Mouse (Mus musculus) forebrain, postnatal 0 days (tissue): Measurements from ENCODE around the gene Nfia. TPM values are rescaled to one million over a fixed set of nuclear protein-coding genes. Genes with fewer than 3 reads are reported as not detected.

Experiments used
- ATAC-seq: fragments of 200-750 bp; cut with Nextera tagmentation; 2 replicates; pipeline ENCODE4 v1.8.0; 2017; ENCODE audit warnings: mild to moderate bottlenecking, moderate library complexity
- DNase-seq: peaks from one replicate; pipeline ENCODE4 v3.0.0-alpha.2; 2015
- H3K27ac ChIP-seq: fragments of 300-500 bp; sonication (generic); 2 replicates; pipeline ENCODE4 v1.5.1; 2014; ENCODE audit warnings: low read depth, mild to moderate bottlenecking, antibody characterized with exemption, low read length, moderate library complexity, mixed read lengths
- H3K27me3 ChIP-seq: fragments of 300-500 bp; sonication (generic); 2 replicates; pipeline ENCODE4 v1.6.1; 2014; ENCODE audit warnings: mild to moderate bottlenecking, low read length, mixed read lengths; ENCODE audit not compliant: insufficient read depth
- H3K36me3 ChIP-seq: fragments of 300-500 bp; sonication (generic); 2 replicates; pipeline ENCODE4 v1.6.1; 2014; ENCODE audit warnings: mild to moderate bottlenecking, moderate library complexity; ENCODE audit not compliant: insufficient read depth
- H3K4me1 ChIP-seq: fragments of 300-500 bp; sonication (generic); 2 replicates; pipeline ENCODE4 v1.6.1; 2014; ENCODE audit warnings: antibody characterized with exemption; ENCODE audit not compliant: insufficient read depth
- H3K4me2 ChIP-seq: fragments of 300-500 bp; sonication (generic); 2 replicates; pipeline ENCODE4 v1.6.1; 2014; ENCODE audit warnings: low read depth, mild to moderate bottlenecking, moderate library complexity
- H3K4me3 ChIP-seq: fragments of 300-500 bp; sonication (generic); 2 replicates; pipeline ENCODE4 v1.5.1; 2014; ENCODE audit warnings: low read depth, low read length, mixed read lengths
- H3K9ac ChIP-seq: fragments of 300-500 bp; sonication (generic); 2 replicates; pipeline ENCODE4 v1.6.1; 2014; ENCODE audit warnings: mild to moderate bottlenecking
- H3K9me3 ChIP-seq: fragments of 300-500 bp; sonication (generic); 2 replicates; pipeline ENCODE4 v1.6.1; 2016; ENCODE audit warnings: low read length
- CTCF ChIP-seq: sonication (generic); IDR thresholded peaks from 2 replicates; pipeline ENCODE4 v1.5.1; 2016; ENCODE audit warnings: antibody characterized with exemption, control low read depth, low read depth
- WGBS: fragments of 180-500 bp; shearing (Covaris S2); extraction: QIAGEN DNeasy Blood & Tissue Kit; methylation state at CpG from one replicate; pipeline ENCODE4 v1.1.7; 2014; 5-methylcytosine and 5-hydroxymethylcytosine counted together
- polyA plus RNA-seq: library from polyadenylated mRNA; unstranded; fragments of >200 nt; fragmentation: Nextera tagmentation; extraction: Ambion mirVana; gene quantifications from 2 replicates; pipeline ENCODE4 v1.2.1, GENCODE M21; 2015
- total RNA-seq: library from RNA; depleted of rRNA; stranded (reverse); fragments of >200 nt; gene quantifications from 2 replicates; pipeline ENCODE4 v1.2.3, GENCODE M21; 2014

Gene Nfia
- total and polyA plus RNA-seq, 2 experiments from 2014 or later: 44.1 to 57.5 TPM

DNA sequence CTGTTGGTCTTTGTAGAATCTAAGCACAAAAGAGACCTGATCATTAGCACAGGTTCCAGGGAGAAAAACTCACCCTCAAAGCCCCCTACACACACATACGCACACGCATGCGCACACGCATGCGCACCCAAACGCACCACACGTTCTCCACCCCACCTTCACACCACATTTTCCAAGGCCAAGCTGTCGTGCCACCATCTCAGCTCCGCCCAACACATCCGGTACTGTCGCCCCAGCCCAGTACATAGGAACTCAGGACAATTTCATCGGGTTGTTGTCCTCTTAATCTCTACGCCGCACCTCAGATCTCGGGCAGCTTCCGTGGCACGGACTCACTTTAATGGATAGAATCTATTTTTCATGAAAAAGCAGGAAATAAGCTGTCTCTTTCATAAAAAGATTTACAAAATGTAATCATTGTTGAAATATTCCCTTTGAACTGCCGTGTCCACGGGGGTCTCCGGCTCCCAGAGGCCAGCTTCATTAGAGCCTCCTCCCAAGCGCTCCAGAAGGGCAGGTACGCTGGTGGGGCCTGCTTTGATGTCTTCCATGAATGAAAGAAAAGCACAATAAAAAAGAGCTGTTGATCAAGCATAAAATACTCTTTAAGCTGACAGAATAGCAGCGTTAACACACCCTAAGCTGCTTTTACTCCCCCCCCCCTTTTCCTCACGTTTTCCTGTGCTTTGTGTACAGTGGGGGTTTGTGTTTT, 330.2 kb downstream of the Nfia start:
- Histone ChIP-seq H3K4me1 (peaks cover 13% of the 10 kb centered on the region; the same call in 1 of the 2 replicates), H3K27me3 (no peaks in the 10 kb centered on the region), H3K4me3 (peak overlapping the region; percentile 27), H3K9me3 (no peaks in the 10 kb centered on the region), H3K27ac (peak overlapping the region; percentile 66), H3K4me2 (peak overlapping the region; percentile 42), H3K9ac (peak overlapping the region; percentile 6), H3K36me3 (no peaks in the 10 kb centered on the region)
- 21% methylated on average over 24 of the region's 24 CpGs for WGBS
- ATAC-seq: peak; percentile 87
- peak; percentile 86 for DNase-seq
- no peak for TF ChIP-seq CTCF

DNA sequence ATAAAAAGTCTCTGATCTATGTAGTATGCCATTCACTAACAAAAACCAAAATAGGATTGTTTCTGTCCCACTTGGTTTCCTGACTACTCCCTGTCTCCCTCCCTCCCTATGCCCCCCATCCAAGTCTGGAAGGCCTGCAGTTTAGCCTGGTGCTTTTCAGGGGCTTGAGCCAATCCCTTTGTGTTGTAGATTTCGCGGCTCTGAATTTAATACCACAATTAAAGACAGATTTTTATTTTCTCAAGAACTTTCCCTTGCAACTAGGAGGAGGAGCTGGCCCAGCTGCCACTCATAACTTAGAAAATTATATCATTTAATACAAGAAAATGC, 330.8 kb downstream of the Nfia start:
- Histone ChIP-seq H3K27me3 (no peaks in the 10 kb centered on the region), H3K9ac (peak overlapping the region; percentile 6), H3K4me2 (peak overlapping the region; percentile 42), H3K36me3 (no peaks in the 10 kb centered on the region), H3K4me1 (peaks cover 13% of the 10 kb centered on the region; the same call in 1 of the 2 replicates), H3K27ac (peak overlapping the region; percentile 66), H3K4me3 (no peak overlapping the region), H3K9me3 (no peaks in the 10 kb centered on the region)
- no peak for DNase-seq
- peak; percentile 3; the same call in 1 of the 2 replicates for ATAC-seq
- 12% methylated on average over 2 of the region's 2 CpGs for WGBS
- TF ChIP-seq CTCF: no peak

DNA sequence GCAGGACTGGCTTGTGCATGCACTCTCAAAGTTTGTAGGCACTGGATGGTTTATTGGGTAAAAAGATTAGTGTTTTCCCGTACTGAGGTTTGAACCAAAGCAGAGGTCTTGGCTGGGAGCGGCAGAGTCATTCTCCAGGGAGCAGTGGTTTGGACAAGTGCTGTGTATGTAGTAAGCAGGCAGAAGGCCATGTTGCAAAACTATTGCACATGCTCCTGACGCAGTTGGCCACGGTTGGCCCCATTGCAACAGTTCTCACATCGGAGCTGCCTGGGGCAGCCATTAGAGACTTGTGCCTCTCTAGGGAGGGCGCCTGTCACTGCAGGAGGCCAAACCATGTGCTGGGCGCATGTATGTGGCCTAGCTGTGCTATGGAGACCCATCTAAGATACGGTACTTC, 331.6 kb downstream of the Nfia start:
- ATAC-seq: no peak
- H3K36me3 ChIP-seq: no peaks in the 10 kb centered on the region
- WGBS: 72% methylated on average over 8 of the region's 8 CpGs
- TF ChIP-seq CTCF: no peak
- no peaks in the 10 kb centered on the region for H3K27me3 ChIP-seq
- no peak overlapping the region for H3K9ac ChIP-seq
- DNase-seq: no peak
- H3K4me3 ChIP-seq: no peak overlapping the region
- no peak overlapping the region for H3K27ac ChIP-seq
- H3K4me2 ChIP-seq: no peak overlapping the region
- peaks cover 17% of the 10 kb centered on the region for H3K4me1 ChIP-seq
- no peaks in the 10 kb centered on the region for H3K9me3 ChIP-seq

DNA sequence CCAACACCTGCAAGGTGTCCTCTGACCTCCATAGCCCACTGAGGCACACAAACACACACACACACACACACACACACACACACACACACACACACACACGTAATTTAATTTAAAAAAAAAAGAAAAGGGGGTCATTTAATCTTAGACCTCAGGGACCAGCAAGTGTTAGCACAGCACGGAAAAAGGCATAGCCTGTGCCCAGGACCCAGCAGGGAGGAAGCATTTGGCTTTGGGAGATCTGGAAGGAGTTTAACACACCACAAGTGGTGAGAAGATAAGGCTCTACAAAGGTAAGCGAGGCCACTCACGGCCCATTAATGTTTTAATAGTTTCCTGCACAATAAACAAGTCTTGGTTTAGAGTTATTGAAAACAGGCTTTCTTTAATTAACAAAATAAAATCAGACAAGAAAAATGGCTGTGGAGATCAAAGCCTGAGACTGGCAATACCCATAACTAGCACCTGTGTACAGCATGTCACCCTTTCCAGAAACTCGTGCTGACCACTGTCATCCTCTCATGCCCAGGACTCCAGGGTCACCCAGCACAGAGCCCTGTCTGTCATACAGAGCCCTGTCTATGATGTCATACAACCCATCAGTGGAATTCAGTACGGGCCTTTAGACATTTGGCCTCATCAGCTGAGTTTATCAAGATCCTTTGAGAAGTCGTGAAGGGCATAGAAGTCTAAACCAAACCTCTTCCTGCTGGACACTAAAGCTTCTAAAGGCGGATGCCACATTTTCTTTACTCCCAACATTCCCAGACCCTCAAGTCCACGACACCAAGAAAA, 332.6 kb downstream of the Nfia start:
- Histone ChIP-seq H3K9me3 (no peaks in the 10 kb centered on the region), H3K27ac (no peak overlapping the region), H3K36me3 (no peaks in the 10 kb centered on the region), H3K27me3 (no peaks in the 10 kb centered on the region), H3K4me2 (no peak overlapping the region), H3K9ac (no peak overlapping the region), H3K4me1 (peaks cover 17% of the 10 kb centered on the region), H3K4me3 (no peak overlapping the region)
- DNase-seq: no peak
- TF ChIP-seq CTCF: no peak
- 64% methylated on average over 9 of the region's 9 CpGs for WGBS
- ATAC-seq: no peak

DNA sequence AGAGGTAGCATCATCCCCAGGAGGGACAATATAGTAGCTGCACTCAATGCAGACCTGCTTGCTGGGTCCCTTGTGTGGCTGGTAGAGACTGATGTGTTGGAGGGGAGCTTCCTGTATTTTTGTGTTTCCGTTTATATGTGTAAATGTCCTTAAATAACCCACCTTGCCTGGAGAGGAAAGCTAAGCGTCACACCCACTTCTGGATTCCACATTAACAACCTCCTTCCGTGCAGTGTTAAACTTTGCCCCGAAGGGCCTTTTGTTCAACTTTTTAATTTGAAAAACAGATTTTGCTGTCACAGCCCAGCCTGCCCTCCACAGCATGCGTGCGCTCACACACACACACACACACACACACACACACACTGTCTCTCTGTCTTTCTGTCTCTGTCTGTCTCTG, 333.4 kb downstream of the Nfia start:
- Histone ChIP-seq H3K27me3 (no peaks in the 10 kb centered on the region), H3K4me2 (no peak overlapping the region), H3K27ac (0 out of 2 replicates have a peak overlapping the region, but pooled peaks have one; percentile 21), H3K36me3 (no peaks in the 10 kb centered on the region), H3K4me3 (no peak overlapping the region), H3K4me1 (peaks cover 17% of the 10 kb centered on the region), H3K9ac (no peak overlapping the region), H3K9me3 (no peaks in the 10 kb centered on the region)
- ATAC-seq (no peak), DNase-seq (no peak)
- WGBS: 50% methylated on average over 6 of the region's 6 CpGs
- no peak for TF ChIP-seq CTCF

DNA sequence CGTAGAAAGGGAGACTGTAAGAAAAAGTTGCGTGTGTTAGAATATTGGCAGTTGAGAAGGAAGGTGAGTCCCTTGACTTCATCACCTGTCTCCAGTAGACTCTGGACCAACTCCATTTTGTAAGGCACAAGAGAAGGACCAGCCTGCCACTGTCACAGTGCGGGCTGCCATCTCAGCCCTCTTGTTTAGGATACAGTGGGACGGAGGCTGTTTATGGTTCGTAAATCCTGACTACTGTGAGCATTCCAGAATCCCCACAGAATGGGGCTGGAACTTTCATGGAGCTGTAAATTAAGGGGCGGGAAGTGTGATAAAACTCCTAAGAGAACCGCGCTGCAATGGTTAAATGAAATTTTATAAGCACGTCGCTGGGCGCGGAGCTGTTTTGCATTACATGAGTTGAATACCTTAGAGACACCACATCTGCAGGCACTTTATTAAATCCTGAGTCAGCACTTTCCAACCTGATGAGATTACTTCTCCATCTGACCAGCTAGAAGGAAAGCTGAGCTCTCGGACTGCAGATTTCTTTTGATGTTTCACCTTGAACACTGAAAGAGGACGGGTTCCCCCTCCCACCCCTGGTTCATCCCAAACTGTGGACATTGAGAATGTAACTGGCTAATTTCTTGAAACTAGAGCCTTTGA, 334.0 kb downstream of the Nfia start:
- Histone ChIP-seq H3K4me1 (peaks cover 17% of the 10 kb centered on the region), H3K36me3 (no peaks in the 10 kb centered on the region), H3K4me3 (no peak overlapping the region), H3K27ac (0 out of 2 replicates have a peak overlapping the region, but pooled peaks have one; percentile 21), H3K4me2 (no peak overlapping the region), H3K9me3 (no peaks in the 10 kb centered on the region), H3K27me3 (no peaks in the 10 kb centered on the region), H3K9ac (no peak overlapping the region)
- no peak for DNase-seq
- ATAC-seq: no peak
- TF ChIP-seq CTCF: no peak
- 25% methylated on average over 14 of the region's 14 CpGs for WGBS

DNA sequence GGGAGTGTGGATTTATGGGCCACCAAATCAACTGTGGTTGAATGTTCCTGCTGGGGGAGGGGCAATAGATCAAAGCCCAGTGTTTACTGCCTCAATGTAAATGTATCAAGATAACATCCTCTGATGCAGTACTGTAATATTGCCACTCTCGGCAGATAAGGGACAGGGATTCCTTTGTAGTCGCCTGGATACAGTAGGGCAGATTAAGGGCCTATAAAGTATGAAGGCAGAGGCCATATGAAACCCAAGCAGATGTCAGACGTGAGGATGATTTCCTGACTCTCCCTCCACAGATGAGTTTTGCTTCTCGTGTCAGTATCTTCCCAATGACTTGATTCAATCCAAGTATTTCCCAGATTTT, 334.5 kb downstream of the Nfia start:
- WGBS: 12% methylated on average over 4 of the region's 4 CpGs
- no peaks in the 10 kb centered on the region for H3K9me3 ChIP-seq
- H3K27ac ChIP-seq: no peak overlapping the region
- ATAC-seq: no peak
- no peak overlapping the region for H3K9ac ChIP-seq
- H3K4me1 ChIP-seq: peaks cover 17% of the 10 kb centered on the region
- TF ChIP-seq CTCF: no peak
- no peak overlapping the region for H3K4me2 ChIP-seq
- no peaks in the 10 kb centered on the region for H3K27me3 ChIP-seq
- no peak overlapping the region for H3K4me3 ChIP-seq
- no peak for DNase-seq
- H3K36me3 ChIP-seq: no peaks in the 10 kb centered on the region
